Mouse (Mus musculus) liver, embryonic 14.5 days (tissue): Measurements from ENCODE around the gene Gm21974.

Experiments
- CTCF ChIP-seq: IDR thresholded peaks from 2 replicates; pipeline ENCODE4 v1.5.1; 2016; ENCODE audit warnings: antibody characterized with exemption, low read depth, control low read depth
- EP300 ChIP-seq: IDR thresholded peaks from 2 replicates; pipeline ENCODE4 v1.6.1; 2016; ENCODE audit warnings: antibody characterized with exemption, low read depth

DNA sequence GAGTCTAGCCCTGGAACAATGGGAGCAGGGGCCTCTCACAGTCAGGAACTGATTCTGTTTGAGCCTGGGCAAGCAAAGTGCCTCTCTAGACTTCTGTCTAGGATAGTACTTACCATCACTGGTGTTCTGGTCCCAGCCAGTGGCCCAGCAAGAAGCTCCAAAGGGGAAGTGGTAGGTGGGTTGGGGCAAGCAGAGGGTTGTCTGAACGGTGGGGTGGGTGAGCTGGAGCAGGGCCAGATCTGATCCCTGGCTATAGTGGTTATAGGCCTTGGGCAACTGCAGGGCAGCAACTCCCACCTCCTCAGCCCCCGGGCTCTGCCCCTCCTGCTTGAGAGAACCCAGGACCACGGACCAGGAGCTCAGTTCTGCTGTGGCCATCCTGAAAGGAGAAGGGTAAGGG is 6.4 kb downstream of the Gm21974 start:
- TF ChIP-seq EP300 (no peak), CTCF (no peak)
